Mouse (Mus musculus): ENCODE data around the gene Dgkb. TPM values are rescaled to one million over a fixed set of nuclear protein-coding genes. Genes with fewer than 3 reads are reported as not detected.
A peak's percentile ranks its signal among the peaks of the same experiment; 100 is the strongest.

Gene Dgkb
- total and polyA plus RNA-seq, 3 experiments, result not detected

GRCm38 (mm10) chr12:38136379-38136778, 318.9 kb downstream of the Dgkb start:
- in situ Hi-C loops (cut with MboI; ENCODE audit: low pct_ligation_motif_present, low pct_unique_long_range_greater_than_20kb, low sequenced_read_pairs), result loop anchor here (25.0 kb wide), 1 partner anchor 1351 kb away; no protein-coding TSS in a partner anchor

GRCm38 (mm10) chr12:38140039-38140438, 322.5 kb downstream of the Dgkb start:
- Histone ChIP-seq H3K9me3 (replicated peaks; ENCODE audit: low read length) (no peaks in the 10 kb centered on the region), H3K27me3 (replicated peaks) (no peaks in the 10 kb centered on the region), H3K4me2 (ENCODE audit: insufficient read depth, low read depth, poor library complexity, severe bottlenecking) (no peak overlapping the region), H3K36me3 (replicated peaks in 1 of 2; ENCODE audit: control insufficient read depth in 1 of 2, insufficient read depth in 1 of 2, low read length in 1 of 2) (no peaks in the 10 kb centered on the region), H3K79me2 (replicated peaks; ENCODE audit: control insufficient read depth, extremely low read depth, insufficient read depth, poor library complexity, severe bottlenecking) (no peaks in the 10 kb centered on the region), H3K27ac (ENCODE audit: insufficient read depth, low read depth) (no peak overlapping the region), H3K9ac (ENCODE audit: insufficient read depth, low read depth) (no peak overlapping the region), H3K4me1 (ENCODE audit: control insufficient read depth in 1 of 2, insufficient read depth in 2 of 2) (no peaks in the 10 kb centered on the region), H3K4me3 (replicated peaks in 1 of 3; ENCODE audit: low read depth in 2 of 3, low read length in 2 of 3, poor library complexity in 1 of 3) (no peak overlapping the region)
- TF ChIP-seq NELFE (IDR thresholded peaks at IDR 0.05; ENCODE audit: low read depth, low read length), result no peak
- peak in 1 of 2 experiments; percentile 59; a peak in 2 of 4 replicates for TF ChIP-seq CTCF (conservative IDR thresholded peaks at IDR 0.05 in 1 of 2, IDR thresholded peaks at IDR 0.05 in 1 of 2; ENCODE audit: low read depth in 2 of 2, low read length in 2 of 2)
- TF ChIP-seq ZMIZ1 (IDR thresholded peaks at IDR 0.05; ENCODE audit: low read depth, low read length), result no peak
- TF ChIP-seq SMC3 (IDR thresholded peaks at IDR 0.05; ENCODE audit: low read depth, low read length), result peak; percentile 44
- peak; percentile 39 for TF ChIP-seq RAD21 (IDR thresholded peaks at IDR 0.05; ENCODE audit: low read depth, low read length)
- dilution Hi-C loops (cut with MboI; ENCODE audit: extremely low pct_ligation_motif_present, extremely low pct_unique_long_range_greater_than_20kb, low sequenced_read_pairs), result no loop called here
- no peak for DNase-seq (ENCODE audit: extremely low read depth)
- in situ Hi-C loops (cut with MboI; ENCODE audit: low pct_ligation_motif_present, low pct_unique_long_range_greater_than_20kb, low sequenced_read_pairs), result loop anchor here (25.0 kb wide), 1 partner anchor 1347 kb away; no protein-coding TSS in a partner anchor

More at GRCm38 (mm10) chr12:38136379-38136778, 318.9 kb downstream of the Dgkb start:
- H3K4me3 ChIP-seq (replicated peaks in 1 of 3; ENCODE audit: low read depth in 2 of 3, low read length in 2 of 3, poor library complexity in 1 of 3), result no peak overlapping the region
- H3K27ac ChIP-seq (ENCODE audit: insufficient read depth, low read depth), result no peak overlapping the region
- H3K27me3 ChIP-seq (replicated peaks), result no peaks in the 10 kb centered on the region
- no peaks in the 10 kb centered on the region for H3K36me3 ChIP-seq (replicated peaks in 1 of 2; ENCODE audit: control insufficient read depth in 1 of 2, insufficient read depth in 1 of 2, low read length in 1 of 2)
- H3K4me1 ChIP-seq (ENCODE audit: control insufficient read depth in 1 of 2, insufficient read depth in 2 of 2), result no peaks in the 10 kb centered on the region
- no peak for DNase-seq (ENCODE audit: extremely low read depth)
- no peaks in the 10 kb centered on the region for H3K79me2 ChIP-seq (replicated peaks; ENCODE audit: control insufficient read depth, extremely low read depth, insufficient read depth, poor library complexity, severe bottlenecking)
- no peak for TF ChIP-seq ZNF384 (IDR thresholded peaks at IDR 0.05; ENCODE audit: low read depth, low read length)
- no peak for TF ChIP-seq MAX (IDR thresholded peaks at IDR 0.05; ENCODE audit: low read length)
- TF ChIP-seq ZC3H11A (IDR thresholded peaks at IDR 0.05; ENCODE audit: low read depth, low read length), result no peak
- no peak for TF ChIP-seq MEF2A (IDR thresholded peaks at IDR 0.05; ENCODE audit: borderline replicate concordance, low read depth, low read length)
- TF ChIP-seq TBP (conservative IDR thresholded peaks at IDR 0.05; ENCODE audit: low read depth, low read length), result no peak
- TF ChIP-seq BHLHE40 (IDR thresholded peaks at IDR 0.05; ENCODE audit: low read depth, low read length), result no peak
- no peak for TF ChIP-seq HCFC1 (IDR thresholded peaks at IDR 0.05; ENCODE audit: low read depth, low read length)
- no peak overlapping the region for H3K4me2 ChIP-seq (ENCODE audit: insufficient read depth, low read depth, poor library complexity, severe bottlenecking)
- H3K9ac ChIP-seq (ENCODE audit: insufficient read depth, low read depth), result no peak overlapping the region
- no peaks in the 10 kb centered on the region for H3K9me3 ChIP-seq (replicated peaks; ENCODE audit: low read length)
- dilution Hi-C loops (cut with MboI; ENCODE audit: extremely low pct_ligation_motif_present, extremely low pct_unique_long_range_greater_than_20kb, low sequenced_read_pairs), result no loop called here

DNA sequence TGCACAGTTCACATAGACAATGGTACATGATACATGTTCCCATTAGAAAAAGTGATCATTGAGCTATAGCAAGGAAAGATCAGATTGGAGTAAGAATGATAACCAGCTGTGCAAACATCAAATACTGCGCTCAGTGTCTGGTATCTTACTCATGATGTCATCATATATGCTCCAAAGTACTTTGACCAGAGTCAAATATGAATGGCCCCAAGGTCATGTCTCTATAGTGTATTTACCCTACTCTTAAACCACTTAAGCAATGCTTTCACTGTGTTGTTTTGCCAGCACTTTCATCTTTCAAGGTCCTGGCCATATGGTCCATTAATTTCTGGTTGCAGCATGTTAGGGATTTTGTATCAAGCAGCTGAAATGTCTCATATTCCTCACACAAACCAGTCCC, 415.1 kb downstream of the Dgkb start:
- no peaks in the 10 kb centered on the region for H3K36me3 ChIP-seq (replicated peaks in 1 of 2; ENCODE audit: control insufficient read depth in 1 of 2, insufficient read depth in 1 of 2, low read length in 1 of 2)
- no peaks in the 10 kb centered on the region for H3K9me3 ChIP-seq (replicated peaks; ENCODE audit: low read length)
- in situ Hi-C loops (cut with MboI; ENCODE audit: low pct_ligation_motif_present, low pct_unique_long_range_greater_than_20kb, low sequenced_read_pairs), result no loop called here
- TF ChIP-seq HCFC1 (IDR thresholded peaks at IDR 0.05; ENCODE audit: low read depth, low read length), result no peak
- no peak for TF ChIP-seq PAX5 (IDR thresholded peaks at IDR 0.05; ENCODE audit: low read length)
- no peak for TF ChIP-seq MXI1 (IDR thresholded peaks at IDR 0.05; ENCODE audit: low read depth, low read length)
- TF ChIP-seq SMC3 (IDR thresholded peaks at IDR 0.05; ENCODE audit: low read depth, low read length), result no peak
- TF ChIP-seq MYC (IDR thresholded peaks at IDR 0.05; ENCODE audit: low read depth, low read length), result no peak
- no peak for TF ChIP-seq RCOR1 (conservative IDR thresholded peaks at IDR 0.05; ENCODE audit: low read depth, low read length)
- TF ChIP-seq USF2 (conservative IDR thresholded peaks at IDR 0.05; ENCODE audit: low read depth, low read length), result no peak
- no peak for TF ChIP-seq ZMIZ1 (IDR thresholded peaks at IDR 0.05; ENCODE audit: low read depth, low read length)
- no peak for TF ChIP-seq NRF1 (IDR thresholded peaks at IDR 0.05; ENCODE audit: low read depth, low read length)
- TF ChIP-seq CHD2 (IDR thresholded peaks at IDR 0.05; ENCODE audit: low read length), result no peak
- H3K79me2 ChIP-seq (replicated peaks; ENCODE audit: control insufficient read depth, extremely low read depth, insufficient read depth, poor library complexity, severe bottlenecking), result no peaks in the 10 kb centered on the region
- no peaks in the 10 kb centered on the region for H3K4me1 ChIP-seq (ENCODE audit: control insufficient read depth in 1 of 2, insufficient read depth in 2 of 2)
- no peak overlapping the region for H3K9ac ChIP-seq (ENCODE audit: insufficient read depth, low read depth)
- H3K4me2 ChIP-seq (ENCODE audit: insufficient read depth, low read depth, poor library complexity, severe bottlenecking), result no peak overlapping the region
- no peak for DNase-seq (ENCODE audit: extremely low read depth)
- H3K27ac ChIP-seq (ENCODE audit: insufficient read depth, low read depth), result no peak overlapping the region
- no peaks in the 10 kb centered on the region for H3K27me3 ChIP-seq (replicated peaks)
- dilution Hi-C loops (cut with MboI; ENCODE audit: extremely low pct_ligation_motif_present, extremely low pct_unique_long_range_greater_than_20kb, low sequenced_read_pairs), result no loop called here
- no peak overlapping the region for H3K4me3 ChIP-seq (replicated peaks in 1 of 3; ENCODE audit: low read depth in 2 of 3, low read length in 2 of 3, poor library complexity in 1 of 3)
